Mouse (Mus musculus) intestine, postnatal 0 days (tissue): ENCODE data around the gene 1700016H13Rik. TPM values are rescaled to one million over a fixed set of nuclear protein-coding genes. Genes with fewer than 3 reads are reported as not detected.

Source experiments
- ATAC-seq: fragments of 200-750 bp; cut with Nextera tagmentation; 2 replicates; pipeline ENCODE4 v1.8.0; 2017; ENCODE audit warnings: mild to moderate bottlenecking, moderate TSS enrichment, moderate library complexity
- H3K27ac ChIP-seq: fragments of 300-500 bp; sonication (generic); 2 replicates; pipeline ENCODE4 v1.5.1; 2014; ENCODE audit warnings: mild to moderate bottlenecking, low read depth, low read length, moderate library complexity
- H3K27me3 ChIP-seq: fragments of 300-500 bp; sonication (generic); replicated peaks from 2 replicates; pipeline ENCODE4 v1.6.1; 2014; ENCODE audit warnings: low read length, mixed read lengths; ENCODE audit not compliant: control insufficient read depth, insufficient read depth
- H3K36me3 ChIP-seq: fragments of 300-500 bp; sonication (generic); 2 replicates; pipeline ENCODE4 v1.6.1; 2014; ENCODE audit warnings: mild to moderate bottlenecking, moderate library complexity; ENCODE audit not compliant: control insufficient read depth, insufficient read depth
- H3K4me1 ChIP-seq: fragments of 300-500 bp; sonication (generic); replicated peaks from 2 replicates; pipeline ENCODE4 v1.6.1; 2014; ENCODE audit warnings: antibody characterized with exemption, low read length, mixed read lengths; ENCODE audit not compliant: control insufficient read depth, insufficient read depth
- H3K4me2 ChIP-seq: fragments of 300-500 bp; sonication (generic); replicated peaks from 2 replicates; pipeline ENCODE4 v1.6.1; 2014; ENCODE audit warnings: low read depth, mild to moderate bottlenecking, moderate library complexity
- H3K4me3 ChIP-seq: fragments of 300-500 bp; sonication (generic); 2 replicates; pipeline ENCODE4 v1.5.1; 2014; ENCODE audit warnings: low read depth, low read length
- H3K9ac ChIP-seq: fragments of 300-500 bp; sonication (generic); 2 replicates; pipeline ENCODE4 v1.6.1; 2014; ENCODE audit warnings: mild to moderate bottlenecking, low read depth, low read length
- H3K9me3 ChIP-seq: fragments of 300-500 bp; sonication (generic); 2 replicates; pipeline ENCODE4 v1.6.1; 2016; ENCODE audit warnings: mixed run types; ENCODE audit not compliant: control insufficient read depth
- CTCF ChIP-seq: sonication (generic); IDR thresholded peaks from 2 replicates; pipeline ENCODE4 v1.5.1; 2016; ENCODE audit warnings: low read depth, mild to moderate bottlenecking, control low read depth, antibody characterized with exemption, moderate library complexity
- WGBS: fragments of 180-500 bp; shearing (Covaris S2); extraction: QIAGEN DNeasy Blood & Tissue Kit; methylation state at CpG from one replicate; pipeline ENCODE4 v1.1.7; 2014; 5-methylcytosine and 5-hydroxymethylcytosine counted together
- polyA plus RNA-seq: library from polyadenylated mRNA; unstranded; fragments of >200 nt; fragmentation: Nextera tagmentation; extraction: Ambion mirVana; gene quantifications from 2 replicates; pipeline ENCODE4 v1.2.1, GENCODE M21; 2015

1700016H13Rik gene
- polyA plus RNA-seq, 1 experiment from 2014 or later, result 0.23 TPM

DNA sequence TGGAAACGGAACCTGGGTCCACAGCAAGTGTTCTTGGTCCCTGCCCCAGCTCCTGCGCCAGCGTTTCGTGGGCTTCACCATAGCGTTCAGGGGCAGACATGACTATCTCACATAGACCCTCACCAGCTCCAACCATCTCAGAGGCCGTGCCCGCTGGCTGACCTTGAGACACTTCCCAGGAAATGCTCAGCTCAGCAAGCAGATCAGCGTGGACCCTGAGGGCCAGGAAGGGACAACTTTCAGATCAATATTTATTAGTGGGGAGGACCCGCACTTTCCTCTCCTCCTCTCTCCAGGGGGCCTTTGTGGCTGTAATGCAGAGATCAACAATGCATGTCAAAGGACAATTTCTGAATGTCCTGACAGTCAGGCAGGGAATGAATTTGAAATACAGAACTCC, 9.1 kb upstream of the 1700016H13Rik start:
- H3K4me2 ChIP-seq, result no peak overlapping the region
- H3K9ac ChIP-seq, result no peak overlapping the region
- H3K9me3 ChIP-seq, result no peaks in the 10 kb centered on the region
- no peak overlapping the region for H3K27ac ChIP-seq
- TF ChIP-seq CTCF, result no peak
- H3K27me3 ChIP-seq, result no peaks in the 10 kb centered on the region
- no peak overlapping the region for H3K4me3 ChIP-seq
- no peak for ATAC-seq
- no peaks in the 10 kb centered on the region for H3K36me3 ChIP-seq
- 72% methylated on average over 9 of the region's 9 CpGs for WGBS
- no peaks in the 10 kb centered on the region for H3K4me1 ChIP-seq

DNA sequence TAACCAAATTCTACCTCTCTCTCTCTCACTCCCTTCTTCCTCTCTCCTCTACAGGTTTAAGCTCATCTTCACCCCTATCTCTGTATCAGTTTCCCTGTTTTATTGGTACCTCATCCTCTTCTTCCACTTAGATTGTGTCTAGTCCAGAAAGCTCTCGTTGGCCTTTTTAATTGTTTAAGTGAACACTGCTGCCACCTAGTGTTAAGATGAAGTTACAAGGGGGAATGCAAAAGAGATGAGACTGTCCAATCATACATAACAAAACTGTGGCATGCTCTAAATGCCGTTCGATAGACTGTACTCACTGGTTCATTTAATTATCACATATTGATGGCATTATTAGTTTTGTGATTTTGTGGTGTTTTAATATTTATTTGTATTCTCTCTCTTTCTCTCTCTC, 3.8 kb upstream of the 1700016H13Rik start:
- peak; percentile 81 for TF ChIP-seq CTCF
- Histone ChIP-seq H3K9me3 (no peaks in the 10 kb centered on the region), H3K36me3 (no peaks in the 10 kb centered on the region), H3K4me3 (no peak overlapping the region), H3K9ac (no peak overlapping the region), H3K27me3 (no peaks in the 10 kb centered on the region), H3K4me1 (0 out of 2 replicates have a peak, but pooled peaks cover 5% of the 10 kb centered on the region), H3K4me2 (no peak overlapping the region), H3K27ac (no peak overlapping the region)
- ATAC-seq, result no peak
- WGBS, result 31% methylated on average over 3 of the region's 3 CpGs

DNA sequence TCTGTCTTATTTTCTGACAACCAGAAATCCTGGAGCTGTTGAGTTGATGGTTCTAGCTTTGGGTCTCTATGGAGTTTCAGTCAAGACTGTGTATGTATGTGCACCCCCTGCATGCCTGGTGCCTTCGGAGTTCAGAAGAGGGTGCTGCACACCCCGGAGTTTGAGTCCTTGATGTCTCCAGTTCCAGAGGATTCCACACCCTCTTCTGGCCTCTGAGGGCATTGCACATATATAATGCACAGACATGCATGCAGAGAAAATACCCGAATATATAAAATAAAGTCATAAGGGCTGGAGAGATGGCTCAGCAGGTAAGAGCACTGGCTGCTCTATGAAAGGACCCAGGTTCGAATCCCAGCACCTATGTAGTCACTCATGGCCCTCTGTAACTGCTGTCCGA, 3.1 kb upstream of the 1700016H13Rik start:
- no peak for ATAC-seq
- WGBS, result 68% methylated on average over 5 of the region's 5 CpGs

DNA sequence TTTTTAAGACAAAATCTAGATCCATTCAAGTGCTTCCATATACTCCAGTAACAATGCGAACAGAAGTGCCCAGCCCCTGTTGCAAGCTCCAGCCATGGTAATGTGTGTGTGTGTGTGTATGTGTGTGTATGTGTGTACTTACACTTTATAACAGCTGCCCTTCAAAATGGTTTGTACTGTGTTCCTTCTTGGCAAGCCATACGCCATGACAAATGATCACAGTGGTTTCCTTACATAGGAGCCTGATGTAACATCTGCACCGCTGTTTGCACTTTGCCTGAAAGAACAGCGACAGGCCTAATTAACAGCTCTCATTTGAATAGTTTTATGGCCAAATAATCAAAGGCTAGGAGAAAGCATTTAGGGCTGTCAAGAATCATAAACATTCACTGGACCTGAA, 1.0 kb downstream of the 1700016H13Rik start:
- ATAC-seq, result no peak; the same call in 1 of the 2 replicates
- Histone ChIP-seq H3K9ac (no peak overlapping the region), H3K4me1 (0 out of 2 replicates have a peak, but pooled peaks cover 5% of the 10 kb centered on the region), H3K27ac (no peak overlapping the region), H3K9me3 (no peaks in the 10 kb centered on the region), H3K4me3 (no peak overlapping the region), H3K4me2 (peak overlapping the region; percentile 89), H3K27me3 (no peaks in the 10 kb centered on the region), H3K36me3 (no peaks in the 10 kb centered on the region)
- 41% methylated on average over 4 of the region's 4 CpGs for WGBS
- TF ChIP-seq CTCF, result no peak

More for the DNA sequence above, 3.1 kb upstream of the 1700016H13Rik start:
- no peaks in the 10 kb centered on the region for H3K36me3 ChIP-seq
- H3K4me3 ChIP-seq, result no peak overlapping the region
- no peak overlapping the region for H3K9ac ChIP-seq
- peak; percentile 59 for TF ChIP-seq CTCF
- H3K4me2 ChIP-seq, result no peak overlapping the region
- 0 out of 2 replicates have a peak, but pooled peaks cover 5% of the 10 kb centered on the region for H3K4me1 ChIP-seq
- no peak overlapping the region for H3K27ac ChIP-seq
- no peaks in the 10 kb centered on the region for H3K9me3 ChIP-seq
- no peaks in the 10 kb centered on the region for H3K27me3 ChIP-seq

DNA sequence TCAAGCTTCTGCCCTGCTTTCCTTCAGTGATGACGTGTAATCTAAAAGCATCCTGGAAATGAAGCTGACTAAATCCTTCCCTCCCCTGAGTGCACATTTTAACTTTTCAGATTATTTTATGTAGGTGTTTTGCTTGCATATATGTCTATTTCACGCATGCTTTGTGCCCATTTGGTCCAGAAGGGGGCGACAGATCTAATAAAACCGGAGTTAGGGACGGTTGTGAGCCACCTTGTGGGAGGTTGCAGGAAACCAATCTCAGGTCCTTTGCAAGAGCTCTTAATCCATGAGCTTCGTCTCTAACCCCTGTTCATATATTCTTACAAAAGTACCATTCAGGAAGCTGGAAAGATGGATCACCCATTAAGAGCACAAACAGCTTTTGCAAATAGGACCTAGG, 1.6 kb downstream of the 1700016H13Rik start:
- Histone ChIP-seq H3K4me2 (no peak overlapping the region), H3K9ac (no peak overlapping the region), H3K36me3 (no peaks in the 10 kb centered on the region), H3K4me3 (no peak overlapping the region), H3K27me3 (no peaks in the 10 kb centered on the region), H3K9me3 (no peaks in the 10 kb centered on the region), H3K4me1 (0 out of 2 replicates have a peak, but pooled peaks cover 5% of the 10 kb centered on the region), H3K27ac (no peak overlapping the region)
- ATAC-seq, result no peak
- WGBS, result 48% methylated on average over 6 of the region's 6 CpGs
- TF ChIP-seq CTCF, result peak; percentile 81

DNA sequence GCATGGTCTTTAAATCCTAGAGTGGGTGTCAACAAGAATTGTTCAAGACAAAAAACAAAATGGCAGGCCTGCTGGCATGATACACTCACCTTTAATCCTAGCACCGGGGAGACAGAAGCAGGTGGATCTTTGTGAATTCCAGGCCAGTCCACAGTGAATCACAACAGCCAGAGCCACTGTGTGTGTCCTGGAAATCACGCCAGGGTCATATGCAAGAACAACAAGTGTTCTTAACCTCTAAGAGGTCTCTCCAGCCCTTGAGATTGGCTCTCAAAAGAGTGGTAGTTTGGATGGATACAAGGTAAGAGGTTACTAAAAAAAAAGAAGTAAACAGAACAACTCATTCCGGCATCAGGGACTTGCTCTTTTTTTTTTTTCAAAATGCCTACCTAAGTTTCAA, 8.5 kb downstream of the 1700016H13Rik start:
- Histone ChIP-seq H3K4me3 (no peak overlapping the region), H3K27me3 (no peaks in the 10 kb centered on the region), H3K36me3 (no peaks in the 10 kb centered on the region), H3K4me2 (no peak overlapping the region), H3K9ac (no peak overlapping the region), H3K9me3 (no peaks in the 10 kb centered on the region), H3K4me1 (no peaks in the 10 kb centered on the region), H3K27ac (no peak overlapping the region)
- TF ChIP-seq CTCF, result no peak
- no peak for ATAC-seq
- WGBS, result 85% methylated on average over 3 of the region's 3 CpGs

DNA sequence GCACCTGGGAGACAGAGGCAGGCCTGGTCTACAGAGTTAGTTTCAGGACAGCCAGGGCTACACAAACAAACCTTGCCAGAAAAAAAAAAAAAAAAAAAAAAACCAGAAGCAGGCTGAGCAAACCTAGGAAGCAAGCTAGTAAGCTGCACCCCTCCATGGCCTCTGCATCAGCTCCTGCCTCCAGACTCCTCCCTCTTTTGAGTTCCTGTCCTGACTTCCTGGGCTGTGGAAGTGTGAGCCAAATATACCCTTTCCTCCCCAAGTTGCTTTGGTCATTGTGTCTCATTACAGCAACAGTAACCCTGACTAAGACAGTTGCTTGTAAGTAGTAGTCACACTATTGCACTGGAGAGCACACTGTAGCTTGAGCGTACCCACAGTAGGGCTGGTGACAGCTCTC, 11.6 kb downstream of the 1700016H13Rik start:
- Histone ChIP-seq H3K9ac (no peak overlapping the region), H3K4me1 (no peaks in the 10 kb centered on the region), H3K27me3 (no peaks in the 10 kb centered on the region), H3K4me3 (no peak overlapping the region), H3K27ac (no peak overlapping the region), H3K9me3 (no peaks in the 10 kb centered on the region), H3K36me3 (no peaks in the 10 kb centered on the region), H3K4me2 (no peak overlapping the region)
- TF ChIP-seq CTCF, result no peak
- 97% methylated on average over 1 of the region's 1 CpGs for WGBS
- no peak for ATAC-seq
